Mouse (Mus musculus) frontal cortex, postnatal 25 days (tissue): ENCODE measurements around the gene Olfr482.

Source experiments
- DNase-seq, 2 experiments: peaks; one replicate each; pipeline ENCODE4 v3.0.0; 2022; ENCODE audit warnings: low spot score in 2 of 2

The Olfr482 gene

DNA sequence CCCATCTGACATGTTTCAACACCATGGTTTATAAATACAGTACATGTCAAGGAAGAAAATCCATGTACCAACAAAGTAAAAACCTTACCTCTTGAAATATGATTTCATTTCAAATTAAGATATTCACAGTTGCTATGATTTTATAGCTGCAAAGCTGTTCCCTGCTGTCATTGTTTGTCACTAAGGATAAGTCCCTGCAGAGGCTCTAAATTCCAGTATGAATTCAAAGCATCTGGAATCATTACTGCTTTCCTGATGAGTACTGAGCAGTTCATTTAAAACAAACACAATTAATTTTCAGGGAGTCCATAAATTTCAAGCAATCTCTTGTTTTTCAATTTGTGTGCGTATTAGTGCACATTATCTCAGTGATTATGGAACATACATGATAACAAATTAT lies at the start of gene Olfr482:
Olfr482 (minus strand) TSS at position 101 of the 400 bp plus-strand sequence.
- DNase-seq: no peak

DNA sequence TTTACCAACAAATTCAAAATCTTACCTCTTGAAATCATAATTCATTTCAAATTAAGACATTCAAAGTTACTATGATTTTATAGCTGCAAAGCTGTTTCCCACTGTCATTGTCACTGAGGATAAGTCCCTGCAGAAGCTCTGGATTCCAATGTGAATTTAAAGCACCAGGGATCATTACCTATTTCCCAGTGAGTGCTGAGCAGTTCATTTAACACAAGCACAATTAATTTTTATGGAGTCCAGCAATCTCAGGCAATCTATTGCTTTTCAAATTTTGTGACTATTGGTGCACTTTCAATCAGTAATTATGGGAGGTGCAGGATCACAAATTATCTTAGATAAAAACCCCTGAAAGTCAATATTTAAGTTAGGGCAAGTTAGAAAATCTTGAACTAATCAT lies 30.0 kb upstream of the Olfr482 start, which contains the start of gene Olfr484:
Olfr484 (minus strand) TSS at position 101 of the 400 bp plus-strand sequence.
- DNase-seq: no peak

DNA sequence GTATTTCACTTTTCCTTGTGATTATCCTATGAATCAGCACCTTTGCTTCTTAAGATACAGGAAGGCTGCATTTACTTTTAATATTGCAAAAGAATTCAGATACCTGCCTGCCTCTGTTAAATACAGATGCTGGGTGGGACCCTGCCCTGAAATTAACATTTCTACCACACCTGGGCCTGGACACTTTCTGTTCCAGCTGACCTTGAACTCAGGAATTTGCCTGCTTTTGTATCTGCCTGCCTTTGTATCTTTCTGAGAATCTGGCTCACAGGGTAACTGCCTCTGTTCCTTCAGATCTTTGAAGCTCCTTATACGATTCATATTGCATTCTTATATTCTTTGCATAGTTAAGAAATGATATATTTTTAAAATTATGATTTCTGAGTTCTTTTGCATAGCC lies 24.0 kb upstream of the Olfr482 start:
- DNase-seq: no peak

GRCm38 (mm10) chr7:108120681-108121080 lies 23.3 kb upstream of the Olfr482 start:
- DNase-seq: no peak

DNA sequence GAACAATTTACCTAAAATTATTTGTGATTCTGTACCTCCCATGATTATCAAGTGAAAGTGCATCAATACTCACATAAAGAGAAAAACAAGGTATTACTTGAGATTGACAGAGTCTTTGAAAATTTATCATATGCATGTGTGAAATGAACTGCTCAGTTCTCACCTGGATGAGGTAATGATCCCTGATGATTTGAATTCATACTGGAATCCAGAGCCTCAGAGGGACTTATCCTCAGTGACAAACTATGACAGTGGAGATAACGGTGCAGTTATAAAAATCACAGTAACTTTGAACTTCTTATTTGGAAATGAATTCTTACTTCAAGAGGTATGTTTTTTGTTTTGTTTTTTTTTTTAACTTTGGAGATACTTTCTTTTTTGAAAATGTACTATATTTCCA lies 3.2 kb upstream of the Olfr482 start, which contains the start of gene Olfr483:
Olfr483 (plus strand) TSS at position 301 of the 400 bp plus-strand sequence.
- no peak for DNase-seq

DNA sequence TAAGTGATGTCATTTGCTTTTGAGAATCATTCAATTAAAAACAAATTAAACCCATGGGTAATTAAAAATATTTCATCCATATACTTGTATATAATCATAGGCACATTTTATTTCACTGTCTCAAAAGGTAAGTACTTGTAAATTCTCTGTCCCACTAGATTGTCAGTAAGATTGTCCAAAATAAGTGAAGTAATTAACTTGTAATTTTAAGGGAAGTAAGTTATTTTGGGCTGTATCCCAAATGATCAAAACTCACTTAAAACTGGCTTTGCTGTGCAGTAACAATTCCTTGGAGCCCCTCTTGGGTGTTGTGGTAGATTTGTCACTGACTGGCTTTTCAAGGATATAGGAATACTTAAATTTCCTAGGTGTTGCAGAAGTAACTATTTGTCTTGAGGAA lies 17.8 kb downstream of the Olfr482 start, which contains the start of gene Olfr481:
Olfr481 (plus strand) TSS at position 301 of the 400 bp plus-strand sequence.
- DNase-seq: no peak

DNA sequence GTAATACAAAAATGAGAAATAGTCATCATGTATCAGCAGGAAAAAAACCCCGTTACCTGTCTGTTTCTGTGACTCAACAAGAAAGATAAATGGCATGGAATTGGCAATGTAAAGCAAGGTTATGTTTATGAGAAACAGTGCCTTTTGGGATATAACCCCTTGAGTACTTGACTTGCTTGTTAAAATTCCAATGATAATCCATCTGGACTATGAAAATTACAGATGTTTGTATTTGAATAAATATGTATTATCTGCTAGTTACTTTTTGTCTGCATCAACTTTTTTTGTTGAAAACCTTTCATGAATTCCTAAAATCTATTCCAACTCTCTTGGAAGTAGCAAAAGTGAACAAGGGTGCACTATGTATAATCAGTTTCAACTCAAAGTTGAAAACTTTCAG lies 30.1 kb downstream of the Olfr482 start, which contains the start of gene Olfr480:
Olfr480 (minus strand) TSS at position 101 of the 400 bp plus-strand sequence.
- no peak for DNase-seq

DNA sequence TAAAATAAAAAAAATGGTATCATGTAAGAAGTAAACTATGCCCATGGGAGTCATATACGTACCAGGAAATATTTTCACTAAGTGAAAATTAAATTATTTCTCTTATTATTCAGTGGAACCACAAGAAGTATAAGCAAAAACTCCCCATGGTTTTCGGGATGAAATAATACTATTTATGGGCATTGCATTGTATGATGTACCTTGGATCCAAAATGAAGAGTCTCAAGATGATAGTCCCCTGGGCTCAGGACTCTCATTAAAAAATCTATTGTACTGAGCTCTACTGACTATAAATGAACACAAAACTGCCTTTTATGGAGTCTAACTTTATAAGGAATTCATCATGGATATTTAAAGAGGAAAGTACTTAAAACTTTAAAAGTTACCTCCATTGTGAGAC lies 47.0 kb downstream of the Olfr482 start, which contains the start of gene Olfr479:
Olfr479 (plus strand) TSS at position 301 of the 400 bp plus-strand sequence.
- DNase-seq: no peak
